Mouse (Mus musculus) layer of hippocampus, postnatal 25 days (tissue): ENCODE data around the gene Ebi3. TPM values are rescaled to one million over a fixed set of nuclear protein-coding genes. Genes with fewer than 3 reads are reported as not detected.

Experiments used
- DNase-seq, 2 experiments: peaks; one replicate each; pipeline ENCODE4 v3.0.0; 2022; ENCODE audit warnings: mixed read lengths in 2 of 2, low spot score in 1 of 2; ENCODE audit errors: extremely low spot score in 1 of 2
- total RNA-seq, 2 experiments: library from RNA; stranded (reverse); gene quantifications; 2 replicates each; pipeline ENCODE4 v1.2.3; 2021

Ebi3 gene
- total RNA-seq, 2 experiments from 2014 or later = 2.3 to 2.8 TPM

- no peak for DNase-seq
Observed at GRCm38 (mm10) chr17:55957726-55958583, 5.5 kb downstream of the Ebi3 start.

DNA sequence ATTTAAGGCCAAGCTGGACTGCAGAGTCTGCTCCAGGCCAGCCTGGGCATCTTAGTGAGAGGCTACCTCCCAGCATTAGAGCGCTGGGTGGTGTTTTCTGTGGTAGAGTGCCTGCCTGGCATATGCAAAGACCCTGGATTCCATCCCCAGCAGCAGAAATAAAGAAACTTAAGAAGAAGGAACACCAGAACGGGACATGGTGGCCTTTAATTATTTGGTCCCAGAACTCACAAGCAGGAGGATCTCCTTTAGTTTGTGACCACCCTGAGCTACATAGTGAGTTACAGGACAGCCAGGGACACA, 6.1 kb downstream of the Ebi3 start:
- DNase-seq = no peak

DNA sequence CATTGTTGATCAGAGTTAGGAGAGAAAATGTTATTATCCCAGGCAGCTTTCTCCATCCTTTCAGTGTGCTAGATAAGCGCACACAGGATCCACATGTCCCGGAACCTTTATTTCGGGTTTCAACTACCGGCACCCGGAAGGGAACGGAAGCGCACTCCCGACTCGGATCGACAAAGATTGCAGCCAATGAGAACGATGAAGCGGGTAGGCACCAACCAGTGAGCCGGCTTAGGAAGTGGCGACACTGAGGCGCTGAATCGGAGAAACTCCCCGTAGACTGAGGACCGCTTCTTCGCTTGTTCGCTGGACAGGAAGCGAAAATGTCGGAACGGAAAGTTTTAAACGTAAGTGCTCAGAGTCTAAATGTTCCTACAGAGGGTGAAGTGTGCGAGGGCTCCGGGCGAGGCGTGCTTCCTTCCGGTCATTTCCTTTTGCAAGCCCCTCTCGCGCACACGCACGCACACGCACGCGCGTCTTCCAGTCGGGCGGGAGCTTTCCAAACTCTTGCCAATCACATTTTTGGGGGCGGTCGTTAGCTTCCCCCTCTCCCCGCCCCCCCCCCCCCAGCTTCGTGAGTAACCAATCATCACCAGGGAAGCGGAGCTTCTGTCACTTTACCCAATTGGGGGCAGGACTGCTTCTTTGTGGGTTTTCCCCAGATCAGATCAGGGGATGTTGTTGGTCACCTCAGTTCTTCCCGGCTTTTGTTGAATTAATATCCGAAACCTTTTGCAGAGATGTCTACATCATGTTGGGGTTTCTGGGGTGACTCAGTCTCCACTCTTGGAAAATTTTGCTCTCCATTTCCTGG, 6.7 kb downstream of the Ebi3 start, which contains the start of gene Yju2:
Gene Yju2, plus strand, starts transcription at position 182 of the 811 bp plus-strand sequence.
- peak; percentile 90 to 91 for DNase-seq

DNA sequence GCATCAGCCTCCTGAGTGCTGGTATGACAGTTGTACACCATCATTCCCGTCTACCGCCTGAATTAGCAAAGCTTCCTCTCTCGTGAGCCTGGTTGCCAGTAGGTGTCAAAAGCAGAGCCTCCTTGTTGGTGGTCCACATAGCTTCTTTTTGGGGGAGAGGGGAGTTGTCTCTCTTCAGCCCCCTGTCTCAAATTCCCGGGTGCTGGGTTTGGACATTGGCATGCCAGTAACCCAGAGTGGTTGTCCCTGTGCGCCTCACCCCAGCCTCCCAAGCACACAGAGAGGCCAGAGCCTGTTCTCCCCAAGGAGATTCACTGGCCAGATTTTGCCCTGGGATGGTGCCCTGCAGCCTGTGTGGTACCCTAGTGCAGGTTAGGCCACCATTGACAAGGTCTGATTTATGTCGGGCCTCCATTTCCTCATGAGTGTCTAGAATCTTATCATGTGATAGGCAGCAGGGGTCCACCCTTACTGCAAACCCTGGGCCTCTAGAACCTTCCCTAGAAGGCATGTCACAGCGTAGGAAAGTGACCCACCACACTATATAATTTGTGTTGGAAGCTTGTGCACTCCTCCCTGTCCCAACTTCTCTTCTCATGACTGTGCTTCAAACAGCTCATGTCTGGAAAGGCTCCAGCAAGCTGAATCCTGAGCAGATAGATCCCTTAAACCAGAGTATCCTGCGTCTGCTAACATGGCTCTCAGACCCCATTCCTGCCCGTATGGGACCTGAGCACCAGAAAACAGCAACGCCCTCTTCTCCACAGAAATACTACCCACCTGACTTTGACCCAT, 7.7 kb downstream of the Ebi3 start:
- DNase-seq = no peak

DNA sequence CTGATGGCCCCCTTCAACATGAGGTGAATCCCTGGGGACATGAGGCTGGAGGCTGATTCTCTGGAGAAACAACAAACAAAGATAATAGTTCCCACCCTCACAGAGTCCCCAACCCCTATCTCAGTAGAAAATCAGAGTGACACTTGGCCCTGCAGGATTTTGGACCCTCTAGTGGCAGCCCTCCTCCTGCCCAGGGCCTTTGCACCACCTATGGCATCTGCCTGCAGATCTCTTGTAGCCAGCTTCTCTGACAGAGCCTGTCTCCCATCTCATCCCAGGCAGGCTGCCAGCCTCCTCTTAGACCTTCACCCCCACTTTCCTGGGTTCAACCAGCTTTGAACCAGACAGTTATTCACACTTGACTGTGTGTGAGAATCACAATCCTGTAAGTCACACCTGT, 8.4 kb downstream of the Ebi3 start:
- DNase-seq = no peak

GRCm38 (mm10) chr17:55961631-55962030, 9.2 kb downstream of the Ebi3 start:
- no peak for DNase-seq

DNA sequence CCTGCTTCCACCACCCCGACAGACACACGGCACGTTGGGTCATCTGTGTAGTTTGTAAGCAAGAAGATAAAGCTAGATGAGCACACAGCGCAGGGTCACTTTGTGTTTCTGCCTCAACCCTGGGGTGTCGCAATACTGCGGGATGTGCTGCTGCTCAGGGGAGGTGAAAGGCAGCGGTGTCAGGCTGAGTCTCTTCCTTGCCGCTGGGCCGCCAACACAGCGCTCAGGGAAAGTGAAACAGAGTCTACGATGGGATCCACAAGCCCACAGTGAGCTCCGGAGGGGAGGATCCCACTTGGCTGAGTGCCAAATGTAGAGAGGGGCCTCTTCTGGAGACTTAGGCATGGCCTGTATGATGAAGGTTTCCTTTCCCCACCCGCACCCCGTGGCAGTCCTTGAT, 10.7 kb downstream of the Ebi3 start:
- no peak for DNase-seq

GRCm38 (mm10) chr17:55964496-55964895, 12.1 kb downstream of the Ebi3 start:
- DNase-seq = no peak

GRCm38 (mm10) chr17:55964996-55965395, 12.6 kb downstream of the Ebi3 start:
- DNase-seq = no peak

DNA sequence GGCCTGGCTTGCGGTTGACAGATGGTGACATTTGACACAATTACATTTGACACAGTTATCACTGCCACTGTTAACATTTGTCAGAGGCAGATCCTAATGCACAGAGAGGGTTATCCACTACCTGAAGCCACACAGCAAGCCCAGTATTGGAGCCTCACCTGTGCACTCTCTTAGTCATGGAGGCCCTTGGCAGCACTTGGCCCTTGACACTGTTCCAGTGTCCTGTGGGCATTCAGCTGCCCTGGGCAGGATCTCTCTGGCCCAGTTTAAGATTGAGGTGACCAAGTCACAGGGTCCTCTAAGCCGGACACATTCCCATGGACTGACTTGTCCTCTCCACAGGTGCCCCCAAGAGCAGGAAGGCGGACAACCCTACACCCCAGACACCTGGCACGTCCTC, 14.7 kb downstream of the Ebi3 start:
- DNase-seq = no peak

DNA sequence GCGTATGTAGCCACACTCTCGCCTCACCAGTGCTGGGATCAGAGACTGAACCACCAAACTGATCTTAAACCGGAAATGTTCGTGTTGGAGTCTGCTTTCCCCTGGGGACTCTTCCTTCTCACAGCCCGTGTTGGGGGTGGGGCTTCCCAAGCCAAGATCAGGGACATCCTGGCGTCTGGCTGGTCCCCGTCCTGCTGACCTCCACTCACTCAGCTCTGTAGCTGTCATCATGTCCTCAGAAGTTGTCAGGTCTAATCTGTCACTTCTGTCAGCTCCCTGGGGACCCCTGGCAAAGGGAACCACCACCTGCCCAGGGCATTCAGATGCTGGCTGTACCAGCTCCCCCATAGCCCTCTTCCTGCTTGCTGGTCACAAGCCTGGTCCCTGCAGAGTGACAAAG, 15.8 kb downstream of the Ebi3 start:
- no peak for DNase-seq

DNA sequence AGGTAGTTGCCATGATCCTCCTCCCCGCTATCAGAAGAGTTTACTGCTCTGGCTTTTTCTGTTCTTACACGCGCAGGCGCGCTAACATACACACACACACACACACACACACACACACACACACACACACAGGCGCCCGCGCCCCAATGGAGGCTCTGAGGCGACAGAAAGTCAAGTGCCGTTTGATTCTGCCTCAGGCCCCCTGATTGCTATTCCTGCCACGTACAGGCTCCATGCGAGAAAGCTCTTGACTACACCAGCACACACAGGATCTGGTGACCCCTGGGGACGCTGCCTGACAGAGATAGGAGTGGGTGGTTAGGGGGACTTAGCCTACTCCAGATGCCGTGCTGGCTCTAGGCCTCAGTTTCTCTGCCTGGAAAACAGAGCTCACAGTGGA, 17.1 kb downstream of the Ebi3 start:
- DNase-seq = peak in 1 of 2 experiments; percentile 47

DNA sequence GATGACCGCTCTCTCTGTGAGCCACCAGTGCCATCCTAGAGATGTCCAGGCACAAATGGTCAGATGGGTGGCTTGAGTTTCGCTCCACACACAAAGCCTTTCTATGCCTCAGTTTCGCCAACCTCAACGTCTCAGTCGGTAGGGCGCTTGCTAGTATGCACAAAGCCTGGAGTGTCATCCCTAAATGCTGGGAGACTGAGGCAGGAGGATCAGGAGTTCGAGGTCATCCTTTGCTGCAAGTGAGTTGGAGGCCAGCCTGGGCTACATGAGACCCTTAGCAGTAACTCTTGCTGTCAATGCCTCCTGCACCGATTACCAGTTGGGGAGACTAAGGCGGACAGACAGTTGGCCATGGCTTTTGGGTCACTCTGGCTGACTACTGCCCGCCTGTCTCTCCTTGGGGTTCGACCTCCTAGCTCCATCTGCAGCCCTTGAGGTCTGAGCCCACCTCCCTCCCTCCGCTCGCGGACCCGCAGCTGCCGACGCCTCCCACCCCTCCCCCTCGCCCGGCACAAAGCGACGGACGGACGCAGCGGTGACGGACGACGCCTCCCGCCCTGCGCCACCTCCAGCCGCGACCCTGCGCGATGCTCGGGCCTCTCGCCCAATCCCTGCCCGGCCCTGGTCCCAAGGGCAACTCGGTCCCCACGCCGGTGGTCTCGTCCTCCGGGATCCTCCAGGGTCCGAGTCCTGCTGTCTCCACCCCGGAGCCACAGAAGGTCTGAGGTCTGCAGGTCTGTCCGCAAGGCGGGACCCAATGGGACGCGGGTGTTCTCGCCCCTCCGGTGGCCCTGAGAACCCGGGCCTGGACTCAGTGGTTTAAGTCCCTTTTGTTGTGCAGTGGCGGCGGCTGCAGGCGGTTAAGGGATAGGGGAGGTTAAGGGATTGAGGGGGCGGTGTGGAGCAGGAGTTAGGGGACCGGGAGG, 17.8 kb downstream of the Ebi3 start, which contains the start of gene Shd:
Gene Shd, plus strand, starts transcription at position 502 of the 926 bp plus-strand sequence.
- peak in 1 of 2 experiments; percentile 24 for DNase-seq

DNA sequence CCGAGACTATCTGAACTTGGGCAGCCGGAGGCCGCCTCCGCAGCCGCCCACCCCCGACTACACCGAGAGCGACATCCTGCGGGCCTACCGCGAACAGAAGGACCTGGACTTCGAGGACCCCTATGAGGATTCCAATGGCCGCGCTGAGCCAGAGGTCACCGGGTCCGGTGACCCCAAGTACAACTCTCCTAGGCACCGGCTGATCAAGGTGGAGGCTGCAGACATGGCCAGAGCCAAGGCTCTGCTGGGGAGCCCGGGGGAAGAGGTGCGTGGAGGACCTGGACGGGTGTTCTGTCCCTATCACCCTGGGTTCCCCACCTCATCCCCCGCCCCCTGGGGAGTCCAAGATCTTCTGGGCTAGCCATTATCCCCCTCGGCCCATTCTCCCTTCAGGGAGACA, 19.0 kb downstream of the Ebi3 start:
- no peak for DNase-seq

DNA sequence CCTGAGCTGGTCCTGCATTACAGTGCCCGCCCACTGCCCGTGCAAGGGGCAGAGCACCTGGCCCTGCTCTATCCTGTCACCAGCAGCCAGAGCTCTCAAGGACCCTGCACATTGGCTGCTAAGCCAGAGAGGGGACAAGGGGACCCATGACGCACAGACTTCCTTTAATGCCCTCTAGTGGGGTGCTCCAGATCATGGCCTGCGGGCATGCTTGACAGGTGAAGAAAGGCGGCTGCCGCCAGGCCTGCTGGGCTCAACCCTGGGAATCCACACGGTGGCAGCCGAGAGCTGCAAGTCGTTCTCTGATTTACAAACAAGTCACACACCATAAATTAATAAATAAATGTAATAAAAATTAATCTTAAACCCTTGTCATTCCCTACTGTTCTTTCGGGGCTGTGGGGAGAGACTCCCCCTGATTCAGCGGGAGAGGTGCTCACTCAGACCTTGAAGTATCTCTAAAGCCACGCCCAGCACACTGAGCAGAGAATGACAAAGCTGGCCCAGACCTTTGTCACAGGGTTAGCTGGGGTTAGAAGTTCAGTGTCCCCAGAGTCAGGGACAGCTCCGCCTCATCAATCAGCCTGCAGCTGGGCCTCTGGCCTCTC, 23.9 kb downstream of the Ebi3 start:
- peak; percentile 68 to 84 for DNase-seq

GRCm38 (mm10) chr17:55977301-55977700, 24.9 kb downstream of the Ebi3 start:
- no peak for DNase-seq

GRCm38 (mm10) chr17:55986030-55986961, 33.9 kb downstream of the Ebi3 start, which contains the start of gene Fsd1:
Gene Fsd1, plus strand, starts transcription at chr17:55986509.
- peak; percentile 68 to 73 for DNase-seq

DNA sequence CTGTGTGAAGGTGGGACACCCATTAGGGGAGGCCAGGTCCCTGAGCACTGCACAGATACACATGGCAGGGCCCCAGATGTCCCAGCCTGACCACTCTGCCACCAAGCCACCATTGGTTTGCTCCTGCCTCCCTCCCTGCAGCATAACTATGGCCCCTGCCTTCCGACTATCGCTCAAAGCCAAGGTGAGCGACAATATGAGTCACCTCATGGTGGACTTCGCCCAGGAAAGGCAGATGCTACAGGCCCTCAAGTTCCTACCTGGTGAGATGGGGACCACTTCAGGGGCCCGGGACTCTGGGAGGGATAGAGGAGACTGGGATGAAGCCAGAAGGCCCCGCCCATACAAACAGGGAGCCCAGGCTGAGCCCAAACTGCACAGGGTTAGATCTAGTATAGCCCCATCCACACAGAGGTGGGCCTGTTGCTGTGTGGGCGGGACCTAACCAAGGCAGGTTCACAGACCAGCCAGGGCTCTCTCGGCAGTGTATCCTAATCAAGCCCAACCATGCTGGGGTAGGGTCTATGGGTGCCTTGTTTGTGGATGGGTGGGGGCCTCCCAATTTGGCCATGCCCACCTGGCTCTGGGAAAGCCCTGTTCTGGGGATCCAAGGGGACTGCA, 37.9 kb downstream of the Ebi3 start:
- no peak for DNase-seq
